12 mouse cellular contexts compared by ENCODE assay signal in genomic region chr3:75774253-75774652, GRCm38 (mm10).
"Had no signal": no experiment of that assay in that cellular context is flagged by ENCODE, and none has a peak within 500 bp of the region (broad histone marks: within the 10 kb centered on the region; RNA-seq: fewer than 3 reads in every experiment).

No protein-coding gene starts in this region.

- DNase-seq: retina, postnatal 1 day; right cerebral cortex, adult 18-20 months; right cerebral cortex, postnatal 14 days; right cerebral cortex, postnatal 25 days; right cerebral cortex, postnatal 4 days; spleen, adult 18-20 months; thymus, adult 18-20 months; thymus, adult 2 months; thymus, postnatal 14 days; thymus, postnatal 25 days; thymus, postnatal 36 days; thymus, postnatal 4 days had no signal
